Comparison of ENCODE assay signal across 8 mouse cellular contexts in genomic region chr3:59321278-59321876, GRCm38 (mm10). TPM values are rescaled to one million over a fixed set of nuclear protein-coding genes. Genes with fewer than 3 reads are reported as not detected.
A peak's percentile ranks its signal among the peaks of the same experiment; 100 is the strongest.
DNase-seq lines count a peak whose midpoint lies in the region; ATAC-seq and TF ChIP-seq lines count a peak whose summit lies in the region.

No protein-coding gene starts in this region.

- H3K4me3 ChIP-seq in gastrocnemius, adult 2 months = no peak overlapping the region

- peak; percentile 78 for ATAC-seq in megakaryocyte progenitor cell, adult 5-6 weeks (replicated peaks; ENCODE audit: poor library complexity)

- peak; percentile 29 for DNase-seq in heart, adult 8-10 months (ENCODE audit: low spot score)
- DNase-seq in heart, postnatal 25 days (ENCODE audit: low spot score) = no peak
- peak; percentile 79 for DNase-seq in NIH3T3 (ENCODE audit: low read depth)
- DNase-seq in cerebellum, adult 9-10 months = peak; percentile 69
- DNase-seq in gastrocnemius, adult 2 months = peak; percentile 49
- DNase-seq in kidney, postnatal 25 days = peak; percentile 53 to 76
- peak; percentile 38 for DNase-seq in right cerebral cortex, postnatal 25 days

- no peak overlapping the region for H3K27ac ChIP-seq in gastrocnemius, adult 2 months

- TF ChIP-seq CTCF in gastrocnemius, adult 2 months (IDR thresholded peaks at IDR 0.05) = peak; percentile 80

- intact Hi-C loops in heart, postnatal 25 days (cut with DNase I) = loop anchor here (2.0 to 10.0 kb wide), 3 partner anchors 147 to 793 kb away; no protein-coding TSS in a partner anchor
- intact Hi-C loops in gastrocnemius, adult 2 months (cut with DNase I) = no loop called here

RNA-seq across cellular contexts. Expression of gene Igsf10, which starts 22.8 kb away (rescaled TPM):
- total RNA-seq in heart, adult 8-10 months (2022) = 1 to 10 TPM; 1.2 to 1.6 (median 1.4) TPM
- 1 to 10 TPM; 2.8 to 4.2 TPM for total RNA-seq in heart, postnatal 25 days (2021)
- 1 to 10 TPM; 1.3 to 4.3 TPM for total RNA-seq in gastrocnemius, adult 2 months (2021)
- 0.02 and 0.07 TPM in 2 replicates for total RNA-seq in megakaryocyte progenitor cell, adult 5-6 weeks (2015)
- total RNA-seq in megakaryocyte progenitor cell, adult 5-6 weeks (2017) = 0.03 and 0.04 TPM in 2 replicates

RNA-seq across cellular contexts. Expression of gene P2ry12, which starts 58.7 kb away (rescaled TPM):
- total RNA-seq in heart, adult 8-10 months (2022) = 1 to 10 TPM; 1.2 to 5.1 (median 4.4) TPM
- total RNA-seq in heart, postnatal 25 days (2021) = 1 to 10 TPM; 2.1 to 3.1 TPM
- under 1 TPM; 0.38 to 0.42 TPM for total RNA-seq in gastrocnemius, adult 2 months (2021)
- total RNA-seq in megakaryocyte progenitor cell, adult 5-6 weeks (2015) = 0.32 TPM in 1 of 2 replicates, not detected in the other
- 0.17 TPM in 1 of 2 replicates, not detected in the other for total RNA-seq in megakaryocyte progenitor cell, adult 5-6 weeks (2017)
